Mouse (Mus musculus) embryonic stem cell, embryonic (primary cell): ENCODE measurements around the gene Rpa1.
"Not testable (repeated sequence)": the region's sequence is repeated elsewhere in the genome, so short reads cannot be mapped to it uniquely, and the experiment has no call there.

Experiments
- CTCF ChIA-PET, 4 experiments: fragments of 300-600 bp in 2 of 4; fragments of 350-600 bp in 2 of 4; sonication (Branson Sonifier 250); formaldehyde crosslinking; loops; one replicate each; lab custom pipeline; 2022; ENCODE audit warnings: inconsistent platforms in 2 of 4; lab: Charles Lee
- POLR2A ChIA-PET, 4 experiments: fragments of 300-600 bp in 2 of 4; fragments of 350-600 bp in 2 of 4; sonication (Branson Sonifier 250); formaldehyde crosslinking; loops; one replicate each; lab custom pipeline; 2022; ENCODE audit warnings: antibody characterized with exemption in 4 of 4, inconsistent platforms in 1 of 4; lab: Charles Lee

Gene Rpa1

GRCm38 (mm10) chr11:75298491-75298890 is 49.6 kb downstream of the Rpa1 start:
- ChIA-PET POLR2A (interaction anchor here in 2 of 4 experiments (0.6 to 6.3 kb wide), 6 partner anchors 10 to 775 kb away, joined by 3 to 34 read pairs (median 4); partner anchors contain the start of genes Rpa1 (in 1 of the 2) and Smyd4 (in 1 of the 2)), CTCF (interaction anchor here in 2 of 4 experiments (0.6 to 0.9 kb wide), 2 partner anchors 8 to 90 kb away, joined by 3 read pairs; no protein-coding TSS in a partner anchor)

GRCm38 (mm10) chr11:75297631-75298030 is 50.5 kb downstream of the Rpa1 start:
- POLR2A ChIA-PET = interaction anchor here in 1 of 4 experiments (1.2 to 6.3 kb wide), 2 partner anchors 15 to 16 kb away, joined by 3 to 34 read pairs; no protein-coding TSS in a partner anchor
- CTCF ChIA-PET = interaction anchor here in 1 of 4 experiments (0.6 kb wide), 1 partner anchor 66 kb away, joined by 4 read pairs; no protein-coding TSS in a partner anchor

GRCm38 (mm10) chr11:75296406-75297005 is 51.6 kb downstream of the Rpa1 start:
- ChIA-PET CTCF (interaction anchor here in 2 of 4 experiments (0.6 kb wide), 2 partner anchors 16 to 173 kb away, joined by 3 to 4 read pairs; no protein-coding TSS in a partner anchor), POLR2A (interaction anchor here in 2 of 4 experiments (0.6 to 6.9 kb wide), 6 partner anchors 12 to 360 kb away, joined by 3 to 50 read pairs (median 6); no protein-coding TSS in a partner anchor)

GRCm38 (mm10) chr11:75295534-75295933 is 52.6 kb downstream of the Rpa1 start:
- CTCF ChIA-PET = not testable (repeated sequence)
- POLR2A ChIA-PET = interaction anchor here in 2 of 4 experiments (1.0 to 6.9 kb wide), 7 partner anchors 10 to 165 kb away, joined by 3 to 50 read pairs (median 5); no protein-coding TSS in a partner anchor

GRCm38 (mm10) chr11:75294862-75295261 is 53.3 kb downstream of the Rpa1 start:
- CTCF ChIA-PET = no interaction called here
- POLR2A ChIA-PET = interaction anchor here (0.6 to 6.9 kb wide), 16 partner anchors 8 to 166 kb away, joined by 3 to 50 read pairs (median 4); partner anchors contain the start of genes Dph1 (in 2 of the 4), Rpa1 (in 1 of the 4) and Smyd4 (in 1 of the 4)

GRCm38 (mm10) chr11:75293852-75294361 is 54.2 kb downstream of the Rpa1 start:
- POLR2A ChIA-PET = interaction anchor here in 3 of 4 experiments (0.6 to 6.9 kb wide), 19 partner anchors 11 to 220 kb away, joined by 3 to 50 read pairs (median 4); partner anchors contain the start of genes Dph1 (in 2 of the 3), Rpa1 (in 2 of the 3), Smyd4 (in 2 of the 3) and Hic1 (in 1 of the 3)
- CTCF ChIA-PET = interaction anchor here in 3 of 4 experiments (0.6 to 1.3 kb wide), 5 partner anchors 18 to 167 kb away, joined by 3 to 13 read pairs (median 3); partner anchors contain the start of genes Hic1 (in 1 of the 3) and Tlcd2 (in 1 of the 3)

- ChIA-PET CTCF (interaction anchor here in 2 of 4 experiments (1.1 to 4.0 kb wide), 7 partner anchors 10 to 127 kb away, joined by 3 to 34 read pairs (median 12); partner anchors contain the start of genes Dph1 (in 1 of the 2) and Rtn4rl1 (in 1 of the 2)), POLR2A (interaction anchor here in 3 of 4 experiments (1.1 to 6.9 kb wide), 14 partner anchors 10 to 122 kb away, joined by 3 to 50 read pairs (median 5); partner anchors contain the start of genes Rtn4rl1 (in 2 of the 3), Hic1 (in 1 of the 3), Ovca2 (in 1 of the 3) and Rpa1 (in 1 of the 3))
These were observed 55.8 kb downstream of the Rpa1 start for GRCm38 (mm10) chr11:75292281-75292680.

GRCm38 (mm10) chr11:75291389-75292215 is 56.5 kb downstream of the Rpa1 start:
- ChIA-PET CTCF (interaction anchor here (0.5 to 4.0 kb wide), 47 partner anchors 7 to 702 kb away, joined by 3 to 43 read pairs (median 5); partner anchors contain the start of genes Dph1 (in 2 of the 4), Rtn4rl1 (in 2 of the 4) and Hic1 (in 1 of the 4)), POLR2A (interaction anchor here (0.6 to 6.9 kb wide), 23 partner anchors 9 to 122 kb away, joined by 3 to 50 read pairs (median 5); partner anchors contain the start of genes Ovca2 (in 2 of the 4), Rtn4rl1 (in 2 of the 4) and Hic1 (in 1 of the 4))

- POLR2A ChIA-PET = interaction anchor here (0.6 to 6.9 kb wide), 27 partner anchors 8 to 1629 kb away, joined by 3 to 50 read pairs (median 4); partner anchors contain the start of genes Rtn4rl1 (in 2 of the 4), Hic1 (in 1 of the 4) and Ovca2 (in 1 of the 4)
- CTCF ChIA-PET = interaction anchor here (0.5 to 4.0 kb wide), 68 partner anchors 8 to 656 kb away, joined by 3 to 43 read pairs (median 4); partner anchors contain the start of genes Dph1 (in 2 of the 4), Hic1 (in 2 of the 4), Rpa1 (in 2 of the 4) and Rtn4rl1 (in 2 of the 4)
These were observed 57.4 kb downstream of the Rpa1 start for GRCm38 (mm10) chr11:75290566-75291271.

- POLR2A ChIA-PET = interaction anchor here in 3 of 4 experiments (0.6 to 1.3 kb wide), 5 partner anchors 9 to 222 kb away, joined by 3 to 6 read pairs (median 3); partner anchors contain the start of genes Rpa1 (in 1 of the 3) and Smyd4 (in 1 of the 3)
These were observed 59.0 kb downstream of the Rpa1 start for GRCm38 (mm10) chr11:75289120-75289519.

GRCm38 (mm10) chr11:75288517-75288916 is 59.6 kb downstream of the Rpa1 start:
- CTCF ChIA-PET = interaction anchor here in 2 of 4 experiments (1.1 to 3.5 kb wide), 2 partner anchors 23 to 54 kb away, joined by 3 to 9 read pairs; no protein-coding TSS in a partner anchor
- POLR2A ChIA-PET = interaction anchor here in 1 of 4 experiments (1.3 kb wide), 1 partner anchor 9 kb away, joined by 6 read pairs; no protein-coding TSS in a partner anchor

More at GRCm38 (mm10) chr11:75289120-75289519, 59.0 kb downstream of the Rpa1 start:
- CTCF ChIA-PET = interaction anchor here in 3 of 4 experiments (0.6 to 3.5 kb wide), 6 partner anchors 22 to 120 kb away, joined by 3 to 43 read pairs (median 3); partner anchors contain the start of genes Hic1 (in 1 of the 3) and Rtn4rl1 (in 1 of the 3)

- CTCF ChIA-PET = interaction anchor here in 1 of 4 experiments (3.5 kb wide), 1 partner anchor 53 kb away, joined by 9 read pairs; no protein-coding TSS in a partner anchor
- POLR2A ChIA-PET = interaction anchor here in 1 of 4 experiments (1.3 kb wide), 1 partner anchor 9 kb away, joined by 6 read pairs; no protein-coding TSS in a partner anchor
These were observed 60.2 kb downstream of the Rpa1 start for GRCm38 (mm10) chr11:75287940-75288339.

- POLR2A ChIA-PET = interaction anchor here in 2 of 4 experiments (0.6 to 1.1 kb wide), 3 partner anchors 8 to 87 kb away, joined by 3 read pairs; no protein-coding TSS in a partner anchor
These were observed 61.3 kb downstream of the Rpa1 start for GRCm38 (mm10) chr11:75286868-75287267.

GRCm38 (mm10) chr11:75285893-75286467 is 62.1 kb downstream of the Rpa1 start:
- POLR2A ChIA-PET = interaction anchor here in 2 of 4 experiments (0.6 to 1.1 kb wide), 3 partner anchors 51 to 1716 kb away, joined by 3 read pairs; no protein-coding TSS in a partner anchor
- CTCF ChIA-PET = interaction anchor here in 1 of 4 experiments (0.6 kb wide), 2 partner anchors 54 to 137 kb away, joined by 4 to 8 read pairs; partner anchors contain the start of gene Serpinf1

More at GRCm38 (mm10) chr11:75286868-75287267, 61.3 kb downstream of the Rpa1 start:
- CTCF ChIA-PET = no interaction called here

- ChIA-PET CTCF (interaction anchor here in 3 of 4 experiments (0.5 to 1.3 kb wide), 4 partner anchors 11 to 161 kb away, joined by 5 to 10 read pairs (median 8); no protein-coding TSS in a partner anchor), POLR2A (interaction anchor here in 3 of 4 experiments (0.8 to 6.5 kb wide), 5 partner anchors 9 to 88 kb away, joined by 3 to 50 read pairs (median 3); no protein-coding TSS in a partner anchor)
These were observed 64.3 kb downstream of the Rpa1 start for GRCm38 (mm10) chr11:75283784-75284183.
